Mouse (Mus musculus) heart, embryonic 14.5 days (tissue): Measurements from ENCODE around the gene Scgb2b12. TPM values are rescaled to one million over a fixed set of nuclear protein-coding genes. Genes with fewer than 3 reads are reported as not detected.
"Not testable (repeated sequence)": the region's sequence is repeated elsewhere in the genome, so short reads cannot be mapped to it uniquely, and the experiment has no call there.

Experiments
- ATAC-seq: fragments of 200-750 bp; cut with Nextera tagmentation; 2 replicates; pipeline ENCODE4 v1.8.0; 2017; ENCODE audit warnings: low read depth, moderate TSS enrichment; ENCODE audit not compliant: insufficient number of reproducible peaks, insufficient read depth, low FRiP score
- H3K27ac ChIP-seq, 2 experiments: fragments of 200-500 bp in 1 of 2; fragments of 300-500 bp in 1 of 2; sonication (generic) in 1 of 2; replicated peaks in 1 of 2; 2 replicates each; pipeline ENCODE4 v1.5.1; 2012 to 2014; ENCODE audit warnings: low read depth in 2 of 2, low read length in 2 of 2, control low read depth in 1 of 2, mild to moderate bottlenecking in 1 of 2, mixed read lengths in 1 of 2; ENCODE audit not compliant: control insufficient read depth in 1 of 2, insufficient read depth in 1 of 2
- H3K27me3 ChIP-seq: fragments of 300-500 bp; sonication (generic); 2 replicates; pipeline ENCODE4 v1.6.1; 2014; ENCODE audit warnings: mild to moderate bottlenecking, low read length, control low read depth; ENCODE audit not compliant: control insufficient read depth, insufficient read depth
- H3K36me3 ChIP-seq: fragments of 300-500 bp; sonication (generic); 2 replicates; pipeline ENCODE4 v1.6.1; 2014; ENCODE audit warnings: mild to moderate bottlenecking, control low read depth, low read length, mixed read lengths; ENCODE audit not compliant: control insufficient read depth, insufficient read depth
- H3K4me1 ChIP-seq, 2 experiments: fragments of 200-500 bp in 1 of 2; fragments of 300-500 bp in 1 of 2; sonication (generic) in 1 of 2; 2 replicates each; pipeline ENCODE4 v1.6.1; 2012 to 2014; ENCODE audit warnings: low read length in 2 of 2, control low read depth in 1 of 2, mixed read lengths in 1 of 2; ENCODE audit not compliant: control insufficient read depth in 2 of 2, insufficient read depth in 2 of 2
- H3K4me2 ChIP-seq: fragments of 300-500 bp; sonication (generic); 2 replicates; pipeline ENCODE4 v1.6.1; 2014; ENCODE audit warnings: mild to moderate bottlenecking, low read length
- H3K4me3 ChIP-seq, 2 experiments: fragments of 200-500 bp in 1 of 2; fragments of 300-500 bp in 1 of 2; sonication (generic) in 1 of 2; 2 replicates each; pipeline ENCODE4 v1.5.1; 2012 to 2014; ENCODE audit warnings: low read length in 2 of 2, mild to moderate bottlenecking in 2 of 2, control low read depth in 1 of 2, low read depth in 1 of 2, moderate library complexity in 1 of 2; ENCODE audit not compliant: control insufficient read depth in 1 of 2, insufficient read depth in 1 of 2
- H3K9ac ChIP-seq: fragments of 300-500 bp; sonication (generic); 2 replicates; pipeline ENCODE4 v1.6.1; 2014; ENCODE audit warnings: mild to moderate bottlenecking, low read length
- H3K9me3 ChIP-seq: fragments of 300-500 bp; sonication (generic); 2 replicates; pipeline ENCODE4 v1.6.1; 2016; ENCODE audit warnings: low read length, control low read depth; ENCODE audit not compliant: control insufficient read depth
- WGBS: fragments of 180-500 bp; shearing (Covaris S2); extraction: QIAGEN DNeasy Blood & Tissue Kit; methylation state at CpG from one replicate; pipeline ENCODE4 v1.1.7; 2014; 5-methylcytosine and 5-hydroxymethylcytosine counted together
- polyA plus RNA-seq: library from polyadenylated mRNA; unstranded; fragments of >200 nt; fragmentation: Nextera tagmentation; extraction: Ambion mirVana; gene quantifications from 2 replicates; pipeline ENCODE4 v1.2.1, GENCODE M21; 2014

Scgb2b12 gene
- not detected in 2 replicates for polyA plus RNA-seq

DNA sequence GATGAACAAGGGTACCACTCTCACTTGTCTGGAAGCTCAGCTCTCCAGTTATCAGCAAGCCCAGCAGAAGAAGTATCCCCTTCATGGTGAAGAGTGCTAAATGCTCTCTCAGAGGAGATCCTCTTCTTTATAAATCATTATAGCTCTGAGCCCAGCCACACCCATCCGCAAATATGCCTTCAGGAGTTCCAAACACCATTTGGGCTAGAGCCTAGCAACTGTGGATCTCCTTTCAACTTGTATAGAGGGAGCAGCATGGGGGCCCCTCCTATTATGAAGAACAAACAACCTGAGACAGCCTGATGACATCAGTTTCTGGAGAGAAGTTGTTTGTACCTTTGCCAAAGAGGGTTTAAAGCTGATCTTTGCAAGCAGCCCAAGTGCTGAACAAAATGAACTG, at the start of gene Scgb2b12:
Gene Scgb2b12 (minus strand): TSS at position 101 of the 400 bp plus-strand sequence.
- H3K4me3 ChIP-seq, H3K36me3 ChIP-seq, H3K27ac ChIP-seq, ATAC-seq, H3K4me2 ChIP-seq, H3K27me3 ChIP-seq, H3K9ac ChIP-seq, H3K9me3 ChIP-seq, H3K4me1 ChIP-seq: not testable (repeated sequence)
- 70% methylated on average over 1 of the region's 1 CpGs for WGBS

DNA sequence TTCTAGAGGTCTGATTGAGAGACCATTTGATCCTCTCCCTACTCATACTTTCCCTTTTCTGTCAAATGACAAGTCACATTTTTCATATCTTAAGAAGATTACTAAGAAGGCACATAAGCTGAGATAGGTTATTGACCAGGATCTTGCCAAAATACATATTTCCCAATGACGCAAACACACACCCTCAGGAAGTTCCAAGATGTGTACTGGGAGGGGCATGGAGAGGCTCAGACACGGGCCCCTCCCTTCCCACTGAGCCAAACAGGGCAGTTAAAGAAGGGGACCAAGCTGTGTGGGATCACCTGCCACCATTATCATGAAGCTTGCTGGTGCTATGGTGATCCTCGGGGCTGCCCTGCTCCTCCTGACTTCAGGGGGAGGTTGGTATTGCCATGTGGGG, 6.8 kb upstream of the Scgb2b12 start, which contains the start of gene Scgb1b12:
Gene Scgb1b12 (plus strand): TSS at position 301 of the 400 bp plus-strand sequence.
- H3K27ac ChIP-seq, H3K27me3 ChIP-seq, ATAC-seq, H3K4me2 ChIP-seq, H3K36me3 ChIP-seq, H3K9ac ChIP-seq, H3K9me3 ChIP-seq, H3K4me1 ChIP-seq, H3K4me3 ChIP-seq: not testable (repeated sequence)
- 50% methylated on average over 1 of the region's 3 CpGs for WGBS

Other genes starting within 250 kb of the Scgb2b12 start
- not detected in 2 replicates for gene Scgb1b10, start 226.4 kb downstream of the Scgb2b12 start, polyA plus RNA-seq
- not detected in 2 replicates for gene Scgb2b11, start 116.1 kb downstream of the Scgb2b12 start, polyA plus RNA-seq
- gene Scgb1b11, start 104.4 kb downstream of the Scgb2b12 start, polyA plus RNA-seq, result not detected in 2 replicates
- gene Scgb1b12, start 6.9 kb upstream of the Scgb2b12 start, polyA plus RNA-seq, result not detected in 2 replicates
- not detected in 2 replicates for gene Scgb1b29, start 114.3 kb upstream of the Scgb2b12 start, polyA plus RNA-seq